Mouse (Mus musculus) adrenal gland, adult 2 months (tissue): ENCODE data around the gene Lrtm2. TPM values are rescaled to one million over a fixed set of nuclear protein-coding genes. Genes with fewer than 3 reads are reported as not detected.

ENCODE experiments used
- DNase-seq: peaks from one replicate; pipeline ENCODE4 v3.0.0; 2021
- polyA plus RNA-seq: library from polyadenylated mRNA; depleted of rRNA; stranded (reverse); fragments of >200 nt; gene quantifications from 2 replicates; pipeline ENCODE4 v1.2.3, GENCODE M21; 2012; rRNA removed
- total RNA-seq, 2 experiments: library from RNA; stranded (reverse); gene quantifications; 2 replicates each; pipeline ENCODE4 v1.2.3; 2021

Gene Lrtm2
- total and polyA plus RNA-seq, 3 experiments = 0.28 TPM; not detected in 2

DNA sequence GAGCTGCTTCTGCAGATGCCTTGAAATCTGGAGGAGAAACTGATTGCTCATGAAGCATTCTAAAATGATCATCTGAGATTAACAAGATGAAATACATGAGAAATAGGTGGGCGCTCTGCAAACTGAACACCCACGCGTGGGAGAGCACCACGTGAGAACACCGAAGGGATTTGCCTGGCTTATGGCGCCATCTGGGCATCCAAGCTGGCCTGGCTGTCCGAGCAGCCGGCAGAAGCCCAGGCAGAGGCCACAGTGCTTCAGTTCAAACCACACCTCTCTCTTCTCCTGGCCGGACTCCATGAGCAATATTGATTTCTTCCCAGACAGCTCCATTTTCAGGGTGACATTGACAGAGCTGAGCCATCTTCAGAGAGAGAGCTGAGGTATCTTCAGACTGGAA, 49.8 kb downstream of the Lrtm2 start:
- DNase-seq = no peak

DNA sequence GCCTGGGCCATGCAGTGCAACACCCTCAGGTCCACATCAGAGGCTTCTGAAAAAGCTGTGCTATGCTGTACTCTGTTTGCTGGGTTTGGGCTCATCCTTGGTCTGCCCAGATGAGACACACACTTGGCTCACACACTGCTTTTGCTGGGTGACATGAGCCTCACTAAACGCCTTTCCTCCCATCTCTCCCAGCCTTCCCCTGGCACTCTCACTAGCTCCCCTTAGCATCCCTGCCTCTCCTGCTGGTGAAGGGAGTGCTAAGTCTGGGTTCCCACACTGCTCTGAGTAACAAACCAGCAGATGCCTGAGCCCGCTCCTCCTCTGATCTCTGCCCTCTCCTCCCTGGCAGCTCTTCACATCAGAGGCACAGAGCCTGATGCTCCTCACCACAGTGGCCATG, 53.9 kb downstream of the Lrtm2 start:
- no peak for DNase-seq

Other genes starting within 250 kb of the Lrtm2 start
- 10 to 100 TPM in 1 of 2 experiments, 1 to 10 TPM in 1; 9.7 to 13.8 TPM for gene Dcp1b, start 155.5 kb downstream of the Lrtm2 start, total RNA-seq
- gene Dcp1b, start 155.5 kb downstream of the Lrtm2 start, polyA plus RNA-seq = 27.4 and 27.8 TPM in 2 replicates
- 10 to 100 TPM; 93.5 to 97.5 TPM for gene Cacna1c, start 134.3 kb downstream of the Lrtm2 start, total RNA-seq
- 23.3 and 36.7 TPM in 2 replicates for gene Cacna1c, start 134.3 kb downstream of the Lrtm2 start, polyA plus RNA-seq
- gene Cacna2d4, start 94.2 kb downstream of the Lrtm2 start, total RNA-seq = not detected
- 0.06 and 0.39 TPM in 2 replicates for gene Cacna2d4, start 94.2 kb downstream of the Lrtm2 start, polyA plus RNA-seq
- 100 to 1,000 TPM; 194 to 198 TPM for gene Adipor2, start 86.9 kb upstream of the Lrtm2 start, total RNA-seq
- gene Adipor2, start 86.9 kb upstream of the Lrtm2 start, polyA plus RNA-seq = 55.9 and 62.9 TPM in 2 replicates
- gene Fbxl14, start 148.9 kb upstream of the Lrtm2 start, total RNA-seq = 10 to 100 TPM; 31.9 to 36.9 TPM
- gene Fbxl14, start 148.9 kb upstream of the Lrtm2 start, polyA plus RNA-seq = 104 and 107 TPM in 2 replicates
- 1 to 10 TPM; 1.9 to 2.8 TPM for gene Wnt5b, start 213.6 kb upstream of the Lrtm2 start, total RNA-seq
- gene Wnt5b, start 213.6 kb upstream of the Lrtm2 start, polyA plus RNA-seq = 3.3 and 4.1 TPM in 2 replicates